Mouse (Mus musculus): ENCODE results near the gene Adam8. TPM values are rescaled to one million over a fixed set of nuclear protein-coding genes. Genes with fewer than 3 reads are reported as not detected.

Gene Adam8
- polyA plus RNA-seq, 1 experiment = 8.8 TPM

- no peak for DNase-seq (ENCODE audit: low read depth)
Measured at GRCm38 (mm10) chr7:139979011-139979719, 13.2 kb downstream of the Adam8 start.

GRCm38 (mm10) chr7:139978278-139978892, 14.0 kb downstream of the Adam8 start, which contains the start of gene 6430531B16Rik:
TSS of gene 6430531B16Rik (minus strand) at chr7:139978755.
- DNase-seq (ENCODE audit: low read depth) = no peak

GRCm38 (mm10) chr7:139975471-139975870, 16.9 kb downstream of the Adam8 start:
- no peak for DNase-seq (ENCODE audit: low read depth)

GRCm38 (mm10) chr7:139974307-139974706, 18.1 kb downstream of the Adam8 start:
- DNase-seq (ENCODE audit: low read depth) = no peak

GRCm38 (mm10) chr7:139972923-139973331, 19.4 kb downstream of the Adam8 start:
- DNase-seq (ENCODE audit: low read depth) = no peak

GRCm38 (mm10) chr7:139971436-139971835, 20.9 kb downstream of the Adam8 start:
- DNase-seq (ENCODE audit: low read depth) = no peak

- DNase-seq (ENCODE audit: low read depth) = no peak
Measured at GRCm38 (mm10) chr7:139970979-139971378, 21.4 kb downstream of the Adam8 start.

GRCm38 (mm10) chr7:139970216-139970919, 22.0 kb downstream of the Adam8 start:
- no peak for DNase-seq (ENCODE audit: low read depth)

- no peak for DNase-seq (ENCODE audit: low read depth)
Measured at GRCm38 (mm10) chr7:139969348-139970130, 22.8 kb downstream of the Adam8 start.

DNA sequence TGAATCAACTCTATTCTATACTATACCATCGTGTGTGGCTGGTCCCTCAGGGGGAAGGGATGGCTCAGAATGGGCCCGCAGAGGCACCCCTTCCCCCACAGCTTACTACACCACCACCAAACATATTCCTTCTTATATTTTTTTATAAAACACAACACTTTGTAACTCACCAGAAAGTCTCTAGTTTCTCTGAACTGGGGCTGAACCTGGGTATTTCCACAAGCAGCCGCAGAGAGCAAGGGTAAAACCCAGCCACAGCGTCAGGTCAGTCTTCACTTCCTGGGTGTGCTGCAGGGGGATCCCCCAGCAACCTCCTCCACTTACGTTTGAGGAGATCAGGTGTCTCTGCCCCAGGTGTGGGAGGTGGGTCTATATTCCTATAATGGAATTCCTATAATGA, 23.9 kb downstream of the Adam8 start:
- no peak for DNase-seq (ENCODE audit: low read depth)

- no peak for DNase-seq (ENCODE audit: low read depth)
Measured at GRCm38 (mm10) chr7:139967175-139967574, 25.2 kb downstream of the Adam8 start.

DNA sequence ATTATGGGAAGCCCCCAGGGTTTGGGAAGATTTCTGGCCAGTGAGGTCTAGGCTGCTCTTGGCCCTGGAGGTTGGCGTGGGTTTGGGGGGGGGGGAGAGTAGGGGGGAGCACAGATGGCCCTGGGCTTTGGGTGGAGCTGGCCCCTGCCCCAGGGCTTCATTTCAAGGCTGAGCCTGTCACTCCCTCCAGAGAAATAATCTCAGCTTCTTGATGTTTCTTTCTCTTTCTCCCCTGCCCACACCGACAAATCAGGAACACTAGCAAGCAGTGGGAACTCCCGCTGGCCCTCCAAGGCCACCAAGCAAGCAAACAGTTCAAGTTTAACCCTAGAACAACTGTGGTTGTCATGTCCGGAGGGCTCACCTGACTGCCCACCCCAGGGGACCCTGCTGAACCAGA, 28.5 kb downstream of the Adam8 start:
- DNase-seq (ENCODE audit: low read depth) = no peak

DNA sequence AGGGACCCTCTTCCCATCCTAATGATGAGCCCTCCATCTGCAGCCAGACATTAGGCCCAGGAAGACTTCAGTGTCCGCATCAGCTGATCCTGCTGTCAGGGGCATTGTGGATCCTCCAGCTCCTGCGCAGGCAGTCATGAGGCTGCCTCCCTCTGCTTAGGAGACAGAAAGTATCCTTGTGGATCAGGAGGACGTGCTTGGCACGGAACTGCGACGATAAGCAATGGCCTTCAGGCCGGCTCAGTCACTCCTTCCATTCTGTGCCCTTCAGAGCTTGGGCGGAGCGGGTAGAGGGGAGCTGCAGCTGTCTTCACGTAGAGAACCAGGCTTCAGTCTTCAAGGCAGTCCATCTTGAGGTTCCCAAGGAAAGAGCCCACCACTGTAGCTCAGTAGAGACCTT, 31.2 kb downstream of the Adam8 start:
- no peak for DNase-seq (ENCODE audit: low read depth)

- DNase-seq (ENCODE audit: low read depth) = no peak
Measured at GRCm38 (mm10) chr7:139957958-139958357, 34.4 kb downstream of the Adam8 start.

- no peak for DNase-seq (ENCODE audit: low read depth)
Measured at GRCm38 (mm10) chr7:139957437-139957836, 34.9 kb downstream of the Adam8 start.

DNA sequence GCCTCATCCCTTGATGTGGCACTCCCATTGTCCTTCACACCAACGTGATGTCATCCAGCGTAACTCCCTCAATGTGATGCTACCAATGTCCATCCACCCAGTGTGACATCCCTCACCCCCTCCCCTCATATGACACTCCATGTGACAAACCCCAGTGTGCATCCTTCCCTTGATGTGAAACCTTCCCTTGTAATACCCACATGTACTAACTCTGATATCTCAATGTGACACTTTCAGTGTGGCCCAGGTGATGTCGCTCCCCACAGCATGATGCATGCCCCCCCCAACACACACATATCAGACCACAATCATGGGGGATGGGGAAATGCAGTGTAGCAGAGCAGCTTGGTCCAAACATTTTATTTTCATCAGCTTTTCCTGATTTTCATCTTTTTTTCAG, 35.7 kb downstream of the Adam8 start:
- DNase-seq (ENCODE audit: low read depth) = no peak

GRCm38 (mm10) chr7:139955505-139955904, 36.9 kb downstream of the Adam8 start:
- DNase-seq (ENCODE audit: low read depth) = no peak

DNA sequence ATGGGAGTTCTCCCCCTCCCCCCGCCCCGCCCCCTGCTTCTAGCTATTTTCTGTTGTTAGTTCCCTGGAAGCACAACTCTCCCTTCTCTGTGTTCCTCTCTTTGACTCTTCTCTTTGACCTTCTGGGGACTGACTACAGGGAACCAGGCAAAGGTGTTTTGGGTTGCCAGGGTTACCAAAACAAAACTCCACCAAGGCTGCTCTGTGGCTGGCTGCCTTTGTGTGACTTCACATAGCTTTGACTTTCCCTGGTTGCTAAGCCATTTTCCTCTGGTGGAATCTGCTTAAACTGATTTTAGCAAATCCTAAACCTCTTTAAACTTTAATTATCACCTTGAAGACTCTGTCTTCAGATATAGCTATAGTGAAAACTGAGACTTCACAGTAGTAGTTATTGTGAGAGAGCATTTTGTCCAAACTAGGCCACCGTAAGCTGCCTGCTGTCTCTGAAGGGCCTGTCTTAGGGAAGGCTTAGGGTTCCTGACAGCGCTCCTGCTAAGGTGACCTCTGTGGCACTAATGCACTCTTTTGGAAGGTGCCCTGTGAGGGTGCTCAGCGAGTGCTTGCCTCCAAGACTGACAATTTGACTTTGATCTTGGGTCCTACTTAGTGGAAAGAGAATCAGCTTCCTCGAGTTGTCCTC, 40.2 kb downstream of the Adam8 start:
- DNase-seq (ENCODE audit: low read depth) = no peak

DNA sequence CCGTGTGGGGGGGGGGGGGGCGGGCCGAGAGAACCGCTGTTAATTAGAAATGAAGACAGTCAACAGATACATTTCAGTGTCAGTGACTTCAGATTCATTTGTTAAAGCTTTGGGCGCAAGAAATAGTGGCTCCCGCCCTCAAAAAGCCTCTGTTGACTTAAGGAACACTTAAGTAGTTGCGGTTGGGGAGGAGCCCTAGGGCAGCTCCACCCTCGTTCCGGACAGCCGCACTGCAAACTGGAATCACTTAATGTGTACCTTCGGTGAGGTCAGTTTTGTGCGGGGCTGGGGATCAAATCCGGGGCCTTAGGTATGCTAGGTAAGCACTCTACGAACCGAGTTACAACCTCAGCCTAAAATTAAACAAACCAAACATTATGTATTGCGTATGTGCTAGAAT, 41.3 kb downstream of the Adam8 start:
- no peak for DNase-seq (ENCODE audit: low read depth)

GRCm38 (mm10) chr7:139950283-139950971, 41.9 kb downstream of the Adam8 start:
- DNase-seq (ENCODE audit: low read depth) = no peak

GRCm38 (mm10) chr7:139949893-139950282, 42.5 kb downstream of the Adam8 start:
- DNase-seq (ENCODE audit: low read depth) = no peak

All from gonadal fat pad, adult 2 months (tissue).